ENCODE assay signal across 8 mouse cellular contexts in the genomic region with DNA sequence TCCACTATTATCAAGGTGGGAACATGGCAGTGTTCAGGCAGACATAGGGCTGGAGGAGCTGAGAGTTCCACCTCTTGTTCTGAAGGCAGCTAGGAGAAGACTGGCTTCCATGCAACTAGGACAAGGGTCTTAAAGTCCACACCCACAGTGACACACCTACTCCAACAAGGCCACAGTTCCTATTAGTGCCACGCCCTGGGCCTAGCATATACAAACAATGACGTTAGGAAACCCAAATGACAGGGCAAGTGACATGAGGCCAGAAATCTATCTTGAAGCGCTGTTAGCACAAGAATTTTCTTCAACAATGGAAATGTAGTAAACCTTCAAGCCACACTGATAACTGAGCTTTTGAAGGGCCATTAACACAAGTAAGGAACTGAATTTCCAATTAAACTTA. TPM values are rescaled to one million over a fixed set of nuclear protein-coding genes. Genes with fewer than 3 reads are reported as not detected.
DNase-seq lines count a peak whose midpoint lies in the region; ATAC-seq and TF ChIP-seq lines count a peak whose summit lies in the region.

No protein-coding gene starts in this region.

- TF ChIP-seq POLR2A in kidney, adult 2 months (IDR thresholded peaks at IDR 0.05; ENCODE audit: low read depth, low read length) = no peak

- no peaks in the 10 kb centered on the region for H3K36me3 ChIP-seq in kidney, adult 2 months (ENCODE audit: control insufficient read depth, insufficient read depth, low read length)
- peaks cover 5% of the 10 kb centered on the region for H3K36me3 ChIP-seq in embryonic facial prominence, embryonic 10.5 days (replicated peaks)
- no peaks in the 10 kb centered on the region for H3K36me3 ChIP-seq in intestine, embryonic 14.5 days (ENCODE audit: control insufficient read depth, insufficient read depth, low read length)
- H3K36me3 ChIP-seq in midbrain, embryonic 16.5 days (ENCODE audit: control insufficient read depth, insufficient read depth, low read length) = no peaks in the 10 kb centered on the region; the same call in 1 of the 2 replicates

- H3K9me3 ChIP-seq in embryonic facial prominence, embryonic 10.5 days = no peaks in the 10 kb centered on the region
- H3K9me3 ChIP-seq in intestine, embryonic 14.5 days (ENCODE audit: control insufficient read depth, low read length) = no peaks in the 10 kb centered on the region
- H3K9me3 ChIP-seq in midbrain, embryonic 16.5 days (replicated peaks; ENCODE audit: control insufficient read depth, low read length, poor library complexity, severe bottlenecking) = no peaks in the 10 kb centered on the region

- peak overlapping the region; percentile 60; the same call in 1 of the 2 replicates for H3K27ac ChIP-seq in kidney, adult 2 months (ENCODE audit: insufficient read depth, low read depth, low read length)
- peak overlapping the region; percentile 91; the same call in 1 of the 2 replicates for H3K27ac ChIP-seq in embryonic facial prominence, embryonic 10.5 days (replicated peaks)
- peak overlapping the region; percentile 97; the same call in 1 of the 2 replicates for H3K27ac ChIP-seq in intestine, embryonic 14.5 days (ENCODE audit: low read depth)
- no peak overlapping the region for H3K27ac ChIP-seq in midbrain, embryonic 16.5 days (ENCODE audit: low read length)

- TF ChIP-seq CTCF in kidney, adult 2 months (conservative IDR thresholded peaks at IDR 0.05; ENCODE audit: insufficient read depth, insufficient read length, low read depth, low read length) = no peak

- H3K4me2 ChIP-seq in intestine, embryonic 14.5 days (ENCODE audit: low read length) = peak overlapping the region; percentile 90
- peak overlapping the region; percentile 77 for H3K4me2 ChIP-seq in midbrain, embryonic 16.5 days (ENCODE audit: low read length)

- no peak overlapping the region; the same call in 1 of the 2 replicates for H3K9ac ChIP-seq in intestine, embryonic 14.5 days (ENCODE audit: low read length)
- peak overlapping the region; percentile 72 for H3K9ac ChIP-seq in midbrain, embryonic 16.5 days (ENCODE audit: low read depth, low read length)

- no peaks in the 10 kb centered on the region for H3K27me3 ChIP-seq in kidney, adult 2 months (replicated peaks; ENCODE audit: control insufficient read depth, insufficient read depth, low read length)
- no peaks in the 10 kb centered on the region for H3K27me3 ChIP-seq in embryonic facial prominence, embryonic 10.5 days (replicated peaks; ENCODE audit: low read depth, poor library complexity, severe bottlenecking)
- H3K27me3 ChIP-seq in intestine, embryonic 14.5 days (replicated peaks; ENCODE audit: control insufficient read depth, insufficient read depth, low read length) = no peaks in the 10 kb centered on the region
- no peaks in the 10 kb centered on the region for H3K27me3 ChIP-seq in midbrain, embryonic 16.5 days (ENCODE audit: control insufficient read depth, insufficient read depth, low read depth, low read length)

- no peak for DNase-seq in kidney, adult 2 months
- DNase-seq in kidney, postnatal 4 days = no peak
- DNase-seq in embryonic facial prominence, embryonic 10.5 days (ENCODE audit: low spot score) = no peak
- no peak for DNase-seq in intestine, embryonic 14.5 days (ENCODE audit: low spot score)
- no peak for DNase-seq in thymus, postnatal 4 days
- DNase-seq in frontal cortex, adult 2 months (ENCODE audit: extremely low spot score in 1 of 2, low spot score in 1 of 2) = no peak
- DNase-seq in cerebellum, postnatal 4 days (ENCODE audit: low spot score in 2 of 2) = no peak

- WGBS in kidney, adult 2 months = 79% methylated on average over 3 of the region's 3 CpGs
- 88% methylated on average over 3 of the region's 3 CpGs for WGBS in embryonic facial prominence, embryonic 10.5 days
- 74% methylated on average over 3 of the region's 3 CpGs for WGBS in intestine, embryonic 14.5 days
- 91% methylated on average over 3 of the region's 3 CpGs for WGBS in midbrain, embryonic 16.5 days

- H3K4me3 ChIP-seq in kidney, adult 2 months (ENCODE audit: insufficient read depth, low read depth, low read length) = no peak overlapping the region
- H3K4me3 ChIP-seq in embryonic facial prominence, embryonic 10.5 days = peak overlapping the region; percentile 63
- H3K4me3 ChIP-seq in intestine, embryonic 14.5 days (ENCODE audit: low read depth, low read length) = peak overlapping the region; percentile 66
- peak overlapping the region; percentile 60 for H3K4me3 ChIP-seq in midbrain, embryonic 16.5 days (ENCODE audit: low read depth, low read length)

- peaks cover 20% of the 10 kb centered on the region for H3K4me1 ChIP-seq in kidney, adult 2 months (ENCODE audit: control insufficient read depth, insufficient read depth, low read length)
- peaks cover 22% of the 10 kb centered on the region for H3K4me1 ChIP-seq in embryonic facial prominence, embryonic 10.5 days
- H3K4me1 ChIP-seq in intestine, embryonic 14.5 days (replicated peaks; ENCODE audit: control insufficient read depth, insufficient read depth, low read length) = peaks cover 11% of the 10 kb centered on the region
- H3K4me1 ChIP-seq in midbrain, embryonic 16.5 days (ENCODE audit: control insufficient read depth, insufficient read depth, low read length) = peaks cover 19% of the 10 kb centered on the region

- ATAC-seq in intestine, embryonic 14.5 days (replicated peaks; ENCODE audit: low FRiP score, low TSS enrichment, low read depth) = no peak
- ATAC-seq in midbrain, embryonic 16.5 days = no peak

RNA-seq across cellular contexts. Expression of gene Aptx, which starts 1.2 kb away (rescaled TPM):
- polyA plus RNA-seq in kidney, adult 2 months (2012; rRNA removed) = 7.2 and 8.9 TPM in 2 replicates
- polyA plus RNA-seq in embryonic facial prominence, embryonic 10.5 days (2016; fragmentation: Nextera tagmentation; extraction: Ambion mirVana) = 35.0 and 35.1 TPM in 2 replicates
- 24.3 and 27.3 TPM in 2 replicates for polyA plus RNA-seq in intestine, embryonic 14.5 days (2014; fragmentation: Nextera tagmentation; extraction: Ambion mirVana)
- 46.7 and 50.6 TPM in 2 replicates for polyA plus RNA-seq in midbrain, embryonic 16.5 days (2015; fragmentation: Nextera tagmentation; extraction: Ambion mirVana)
- polyA plus RNA-seq in frontal cortex, adult 2 months (2012; rRNA removed) = 26.8 and 27.1 TPM in 2 replicates

RNA-seq across cellular contexts. Expression of gene Dnaja1, which starts 20.2 kb away (rescaled TPM):
- polyA plus RNA-seq in kidney, adult 2 months (2012; rRNA removed) = 11.8 and 23.1 TPM in 2 replicates
- polyA plus RNA-seq in embryonic facial prominence, embryonic 10.5 days (2016; fragmentation: Nextera tagmentation; extraction: Ambion mirVana) = 608 and 633 TPM in 2 replicates
- polyA plus RNA-seq in intestine, embryonic 14.5 days (2014; fragmentation: Nextera tagmentation; extraction: Ambion mirVana) = 338 and 347 TPM in 2 replicates
- polyA plus RNA-seq in midbrain, embryonic 16.5 days (2015; fragmentation: Nextera tagmentation; extraction: Ambion mirVana) = 659 and 720 TPM in 2 replicates
- 116 and 127 TPM in 2 replicates for polyA plus RNA-seq in frontal cortex, adult 2 months (2012; rRNA removed)

RNA-seq across cellular contexts. Expression of gene Smu1, which starts 55.9 kb away (rescaled TPM):
- 21.2 and 30.1 TPM in 2 replicates for polyA plus RNA-seq in kidney, adult 2 months (2012; rRNA removed)
- polyA plus RNA-seq in embryonic facial prominence, embryonic 10.5 days (2016; fragmentation: Nextera tagmentation; extraction: Ambion mirVana) = 190 and 192 TPM in 2 replicates
- polyA plus RNA-seq in intestine, embryonic 14.5 days (2014; fragmentation: Nextera tagmentation; extraction: Ambion mirVana) = 155 and 169 TPM in 2 replicates
- 110 and 117 TPM in 2 replicates for polyA plus RNA-seq in midbrain, embryonic 16.5 days (2015; fragmentation: Nextera tagmentation; extraction: Ambion mirVana)
- polyA plus RNA-seq in frontal cortex, adult 2 months (2012; rRNA removed) = 49.0 and 54.8 TPM in 2 replicates
